Mouse (Mus musculus) NIH3T3 (cell line): Measurements from ENCODE around the gene Agbl1.

Source experiments
- DNase-seq: peaks from one replicate; pipeline ENCODE4 v3.0.0-alpha.2; 2012; ENCODE audit warnings: low read depth

Gene Agbl1

DNA sequence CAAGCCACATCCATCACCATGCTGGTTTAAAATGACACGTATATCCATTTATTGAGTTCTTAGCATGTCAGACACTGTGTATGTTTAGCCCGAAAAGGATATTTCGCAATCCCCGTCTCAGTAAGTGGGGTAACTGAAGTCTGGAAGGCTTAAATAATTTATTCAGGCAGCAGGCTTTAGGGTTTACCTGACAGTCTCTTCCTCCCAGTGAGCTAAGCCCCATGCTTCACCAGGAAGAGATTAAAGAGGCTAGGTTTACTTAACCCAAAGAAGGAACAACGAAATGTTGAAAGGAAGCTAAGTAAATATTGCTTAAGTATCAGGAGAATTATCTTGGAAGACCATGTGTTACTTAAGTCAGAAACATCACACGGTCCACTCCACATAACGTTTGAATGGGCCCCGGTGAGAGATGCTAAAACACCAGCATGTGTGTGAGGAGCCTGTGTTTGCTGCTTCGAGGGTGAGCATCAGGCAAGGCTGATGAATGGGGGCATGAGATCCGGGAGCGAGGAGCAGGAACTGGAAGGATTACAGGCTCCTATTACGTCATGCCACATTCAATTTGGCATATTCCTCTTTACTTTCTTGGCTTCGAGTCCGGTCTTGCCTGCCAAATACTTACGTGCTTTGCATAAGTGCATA lies 162.7 kb downstream of the Agbl1 start:
- no peak for DNase-seq

DNA sequence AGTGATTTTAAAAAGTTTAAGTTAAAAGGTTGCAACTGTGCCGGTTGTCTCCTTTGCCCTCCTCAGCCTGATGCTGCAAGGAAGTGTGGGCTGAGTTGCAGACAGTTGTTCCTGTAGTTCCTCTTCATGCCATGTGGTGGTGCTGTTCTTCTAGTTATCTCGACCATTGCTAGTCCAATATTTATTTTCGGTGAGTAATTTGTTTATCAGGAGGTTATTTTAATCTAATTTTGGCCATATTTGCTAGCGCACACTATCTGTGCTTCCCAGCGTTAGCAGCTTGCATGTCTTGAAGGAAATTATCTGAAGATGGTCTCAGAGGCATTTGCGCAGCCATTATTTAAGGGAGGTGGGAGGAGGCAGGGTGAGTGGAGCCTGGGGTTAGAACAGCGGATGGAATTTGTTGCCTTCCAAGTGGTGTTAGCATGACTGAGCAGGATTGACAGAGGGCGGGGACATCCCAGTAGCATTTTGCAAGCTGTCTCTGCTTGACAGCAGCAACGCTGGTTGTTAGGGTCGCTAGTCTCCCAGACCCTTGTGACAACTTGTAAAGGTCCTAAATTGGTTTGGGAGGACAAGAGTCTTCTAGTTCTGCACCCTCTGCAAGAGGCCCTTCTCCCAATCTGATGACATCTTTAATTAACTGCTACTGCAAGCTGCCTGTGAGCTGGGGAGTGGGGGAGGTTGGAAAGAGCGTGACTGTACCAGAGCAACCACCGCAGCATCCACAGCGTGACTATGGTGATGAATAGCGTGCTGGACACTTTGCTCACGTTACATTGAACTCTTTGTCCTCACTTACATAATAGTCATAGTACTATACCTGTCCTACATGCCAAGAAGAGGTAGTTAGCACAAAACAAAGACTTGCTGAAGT lies 163.5 kb downstream of the Agbl1 start:
- peak; percentile 51 for DNase-seq

DNA sequence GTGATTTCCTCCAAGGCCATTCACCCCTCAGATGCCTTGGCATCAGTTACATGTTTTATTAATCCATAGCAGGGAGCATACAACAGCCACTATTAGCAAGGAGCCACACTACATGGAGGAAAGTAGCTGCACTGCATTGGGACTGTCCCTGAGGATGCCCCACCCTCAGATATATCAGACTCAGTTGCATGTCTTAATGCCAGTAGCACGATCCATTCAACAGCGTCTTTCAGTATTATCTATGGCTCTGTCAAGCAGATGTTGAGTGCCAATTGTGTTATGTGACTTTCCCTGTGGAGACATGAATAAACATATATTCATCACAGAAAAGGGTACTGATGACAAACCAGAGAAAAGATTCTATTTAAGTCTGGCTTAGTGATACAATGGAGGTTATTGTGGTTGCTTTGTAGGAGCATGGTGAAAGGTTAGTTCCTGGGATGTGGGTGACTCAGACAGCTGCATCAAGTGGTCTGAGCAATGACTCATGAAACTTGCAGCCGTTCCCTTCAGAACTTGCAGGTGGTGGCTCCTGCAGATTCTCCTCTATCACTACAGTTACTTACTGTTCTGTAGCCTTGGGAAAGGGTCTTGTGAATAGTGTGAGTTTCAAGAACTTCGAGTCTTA lies 178.4 kb downstream of the Agbl1 start:
- no peak for DNase-seq

DNA sequence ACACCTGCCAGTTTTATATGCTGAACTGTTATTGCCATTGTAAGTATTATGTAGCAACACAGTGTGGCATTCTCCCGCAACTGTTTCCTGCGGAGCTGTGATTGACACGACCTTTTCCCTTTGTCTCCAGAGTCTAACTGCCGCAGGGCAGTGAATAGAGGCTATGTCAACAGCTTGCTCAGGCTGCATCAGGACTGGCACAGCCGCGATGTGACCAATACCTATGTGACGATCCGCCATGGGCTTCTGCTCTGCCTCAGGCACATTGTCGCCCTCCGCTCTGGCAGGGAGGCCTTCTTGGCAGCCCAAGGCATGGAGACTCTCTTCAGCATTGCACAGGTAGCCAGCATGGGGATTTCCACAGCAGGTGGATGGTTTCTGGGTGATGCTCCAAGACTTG lies 179.3 kb downstream of the Agbl1 start:
- DNase-seq: no peak

DNA sequence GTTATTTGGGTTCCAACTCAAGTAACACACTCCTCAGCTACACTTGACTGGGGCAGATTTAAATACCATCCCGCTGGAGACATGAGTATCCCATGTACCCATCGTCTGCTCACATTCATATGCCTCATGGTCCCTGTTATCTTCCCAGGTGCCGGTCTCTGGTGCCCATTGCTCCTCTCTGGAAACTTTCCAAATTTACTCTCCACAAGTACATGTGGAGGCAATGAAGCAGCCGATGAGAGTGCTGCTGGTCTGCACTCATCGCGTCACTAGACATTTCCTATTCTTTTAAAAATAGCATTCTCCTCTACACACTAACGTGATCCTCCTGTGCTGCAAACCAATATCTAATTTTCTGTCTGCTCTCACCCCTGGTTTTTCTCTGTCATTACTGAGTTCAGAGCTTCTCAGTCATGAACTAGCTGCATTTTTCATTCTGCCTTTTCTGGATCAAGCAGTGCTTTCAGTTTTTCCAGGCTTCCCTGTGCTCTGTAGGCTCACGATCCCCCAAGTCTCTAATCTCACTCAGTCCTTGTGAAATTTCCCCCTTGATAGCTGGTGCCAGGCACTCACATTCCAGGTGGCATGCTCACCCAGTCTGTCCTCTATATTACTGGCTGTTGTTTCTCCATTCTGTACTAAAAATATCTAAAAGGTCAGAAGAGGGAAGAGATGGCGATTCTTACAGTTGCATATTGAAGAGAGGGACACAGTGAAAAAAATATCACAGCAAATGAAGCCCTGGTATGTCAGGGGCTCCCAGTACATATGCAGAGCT lies 180.9 kb downstream of the Agbl1 start:
- DNase-seq: no peak

DNA sequence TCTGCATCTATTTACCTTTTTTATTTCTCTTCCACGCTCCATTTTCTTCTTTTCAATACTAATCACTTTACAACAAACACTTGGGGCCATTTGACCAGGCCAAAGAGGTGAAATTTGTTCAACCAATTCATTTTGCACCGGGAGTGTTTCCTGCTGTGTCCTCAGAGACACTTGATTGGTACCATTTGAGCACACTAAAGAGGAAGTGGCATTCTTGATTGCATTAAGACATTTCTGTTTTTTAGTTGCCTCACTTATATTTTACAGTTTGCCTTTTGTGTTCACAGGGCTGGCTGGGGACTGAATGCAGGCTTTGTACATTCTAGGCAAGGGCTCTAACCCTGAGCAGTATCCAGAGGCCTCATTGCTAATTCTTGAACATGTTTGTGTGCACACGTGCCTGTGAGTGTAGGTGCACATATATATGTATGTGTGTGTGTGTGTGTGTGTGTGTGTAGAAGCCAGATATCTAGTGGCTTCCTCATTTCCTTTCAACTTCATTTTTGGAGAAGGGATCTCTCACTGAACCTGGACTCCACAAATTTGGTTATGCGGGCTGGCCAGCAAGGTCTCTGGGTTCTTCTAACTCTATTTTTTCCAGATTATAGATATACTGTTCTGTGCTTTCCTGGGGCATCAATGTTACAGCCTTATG lies 182.4 kb downstream of the Agbl1 start:
- DNase-seq: no peak

DNA sequence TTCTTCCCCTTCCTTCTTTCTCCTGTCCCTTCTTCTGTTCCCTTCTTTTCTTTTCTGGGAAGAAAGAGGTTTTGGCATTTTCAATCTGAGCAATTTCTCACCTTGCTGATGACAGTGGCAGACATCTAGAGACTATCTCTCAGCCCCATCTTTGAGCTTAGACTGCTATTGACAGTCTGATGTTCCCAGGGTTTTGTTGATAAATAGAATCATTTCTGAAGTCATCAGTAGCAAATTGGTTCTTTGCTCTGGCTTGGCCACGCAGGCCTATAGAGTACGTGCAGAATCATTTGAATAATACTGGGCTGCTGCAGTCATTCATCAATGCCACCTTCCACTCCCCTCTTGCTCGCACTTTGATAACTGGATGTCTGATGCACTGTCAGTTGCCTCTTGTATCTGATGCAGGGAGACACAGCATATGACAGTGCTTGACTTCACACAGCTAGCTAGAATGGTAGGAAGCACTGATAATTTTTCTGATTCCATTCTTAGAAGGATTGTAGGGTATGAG lies 186.5 kb downstream of the Agbl1 start:
- no peak for DNase-seq

DNA sequence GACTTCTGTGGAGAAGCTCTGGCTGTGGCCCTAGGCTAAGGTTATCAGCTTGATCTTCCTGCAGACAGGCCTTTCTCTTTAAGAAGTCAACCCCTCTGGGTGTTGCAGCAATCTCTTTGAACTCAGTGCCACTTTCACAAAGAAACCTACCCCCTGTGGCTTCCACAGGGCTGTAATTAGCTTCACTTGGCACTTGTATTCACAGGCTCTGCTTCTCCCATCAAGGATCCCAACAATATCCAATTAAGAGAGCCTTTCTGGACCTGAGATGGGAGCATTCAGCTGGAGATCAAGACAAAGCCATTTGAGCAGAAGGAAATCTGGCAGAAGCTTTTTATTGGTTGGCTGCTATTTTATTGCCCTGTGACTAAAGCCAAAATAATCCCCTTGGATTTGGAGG lies 208.9 kb downstream of the Agbl1 start:
- DNase-seq: no peak

DNA sequence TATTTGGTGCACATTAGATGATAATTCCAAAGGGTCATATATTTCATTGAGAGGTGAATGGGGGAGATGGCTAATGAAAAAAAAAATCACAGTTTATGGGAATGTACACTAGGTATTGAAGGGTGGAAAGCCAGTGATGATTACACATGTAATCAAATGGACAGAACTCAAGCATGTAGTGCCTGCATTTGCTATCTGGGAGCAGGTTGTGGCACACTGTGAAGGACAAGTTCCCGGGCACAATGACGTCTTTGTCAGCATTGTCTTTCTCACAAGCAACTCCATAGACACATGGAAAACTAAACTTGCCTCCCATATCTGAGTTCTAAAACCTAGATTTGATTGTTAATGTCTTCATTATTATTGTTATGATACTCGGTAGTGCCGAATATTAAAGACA lies 209.3 kb downstream of the Agbl1 start:
- no peak for DNase-seq

DNA sequence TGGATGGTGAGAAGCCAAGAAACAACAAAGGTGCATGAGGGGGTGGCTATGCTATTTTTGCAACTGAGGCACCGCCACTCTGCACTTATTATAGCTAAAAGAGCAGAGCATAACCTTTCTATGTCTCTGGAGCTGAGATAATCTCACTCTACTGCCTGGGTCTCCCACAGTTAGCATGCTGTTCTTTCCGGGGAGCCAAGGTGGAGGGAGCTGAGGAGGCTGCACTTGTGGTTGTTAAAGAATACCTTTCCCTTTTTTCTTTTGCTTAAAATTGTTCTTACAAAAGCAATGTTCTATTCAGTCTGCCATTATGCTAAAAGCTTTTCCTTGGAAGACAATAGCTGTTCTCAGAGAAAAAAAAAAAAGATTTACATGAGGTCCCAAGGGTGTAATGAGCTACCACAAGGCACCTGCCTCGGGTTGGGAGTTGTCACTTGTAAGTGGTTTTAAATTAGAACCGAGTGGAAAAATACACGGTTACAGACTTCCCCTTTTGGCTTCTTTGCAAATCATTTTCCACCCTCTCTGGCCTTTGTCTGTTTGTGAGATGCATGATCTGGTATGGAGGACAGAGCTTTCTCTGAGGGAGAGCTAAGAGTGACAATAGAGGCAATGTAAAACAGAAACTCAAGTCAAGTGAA lies 232.8 kb downstream of the Agbl1 start:
- no peak for DNase-seq

DNA sequence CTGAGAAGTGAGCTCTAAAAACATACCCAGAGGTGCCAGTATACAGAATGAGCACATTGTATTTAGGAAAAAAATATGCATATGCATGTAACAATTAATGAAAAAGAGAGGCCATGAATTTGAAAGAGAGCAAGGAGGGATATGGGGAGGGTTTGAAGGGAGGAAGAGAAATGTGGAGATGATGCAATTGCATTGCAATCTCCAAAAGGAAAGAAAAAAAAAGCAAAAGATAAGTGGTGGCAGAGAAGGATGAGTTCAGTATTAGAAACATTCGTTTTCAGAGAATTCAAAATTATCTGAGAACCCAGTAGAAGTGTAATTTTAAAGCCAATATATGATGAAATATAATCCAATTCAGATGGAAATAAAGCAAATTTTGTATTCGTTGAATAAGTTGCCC lies 236.7 kb downstream of the Agbl1 start:
- DNase-seq: no peak

DNA sequence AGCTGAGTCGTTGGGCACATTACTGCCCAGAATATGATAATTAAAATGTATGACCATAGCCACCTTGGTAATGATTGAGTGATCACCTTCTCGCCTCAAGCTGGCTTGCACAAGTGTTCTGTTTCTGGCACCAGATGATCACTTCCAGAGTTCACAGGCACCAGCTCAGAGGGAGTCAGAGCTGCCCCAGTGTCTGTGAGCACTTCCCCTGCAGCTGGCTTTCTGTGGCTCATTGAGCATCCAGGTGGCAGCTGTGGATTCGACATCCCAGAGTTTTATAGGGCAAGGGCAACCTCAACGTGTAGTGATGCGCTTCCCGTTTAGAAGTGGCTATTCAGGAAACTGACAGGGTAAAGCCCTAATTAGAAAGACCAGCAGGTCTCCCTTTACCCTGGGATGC lies 244.5 kb downstream of the Agbl1 start:
- DNase-seq: no peak

DNA sequence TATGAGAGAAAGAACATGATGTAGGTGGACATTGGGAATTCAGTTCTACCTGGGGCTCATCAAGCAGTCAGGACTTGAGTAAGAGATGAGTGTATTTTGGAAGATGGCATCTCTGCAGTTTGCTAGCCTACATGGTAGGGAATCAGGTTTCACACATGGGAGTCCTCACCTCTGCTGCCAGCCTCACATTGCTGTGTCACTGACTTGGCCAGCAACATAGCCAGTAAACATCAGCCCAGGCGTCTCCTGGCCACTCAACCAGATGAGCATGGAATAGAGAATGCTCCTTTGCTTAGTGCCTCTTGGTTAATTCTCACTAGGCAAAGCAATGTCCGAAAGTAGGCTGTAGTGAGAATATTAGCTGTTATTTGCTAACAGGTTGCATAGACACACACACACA lies 255.9 kb downstream of the Agbl1 start:
- DNase-seq: no peak

DNA sequence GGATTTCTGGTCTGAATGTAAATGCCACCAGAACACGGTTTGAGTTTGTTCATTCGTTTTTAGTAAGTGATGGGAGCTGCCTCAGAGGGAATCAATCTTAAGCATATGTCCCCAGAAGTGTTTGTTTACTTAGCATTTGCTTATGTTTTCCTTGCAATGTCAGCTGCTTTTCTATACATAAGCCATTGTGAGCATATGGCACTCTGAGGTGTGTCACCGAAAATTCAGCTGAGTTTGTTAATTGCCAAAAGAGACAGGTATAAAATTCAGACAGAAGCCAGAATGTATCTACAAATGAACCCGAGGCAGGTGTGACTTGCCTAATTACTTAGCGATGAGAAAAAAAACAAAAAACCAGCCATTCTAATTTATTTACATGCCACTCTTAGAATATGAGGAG lies 257.8 kb downstream of the Agbl1 start:
- DNase-seq: no peak

DNA sequence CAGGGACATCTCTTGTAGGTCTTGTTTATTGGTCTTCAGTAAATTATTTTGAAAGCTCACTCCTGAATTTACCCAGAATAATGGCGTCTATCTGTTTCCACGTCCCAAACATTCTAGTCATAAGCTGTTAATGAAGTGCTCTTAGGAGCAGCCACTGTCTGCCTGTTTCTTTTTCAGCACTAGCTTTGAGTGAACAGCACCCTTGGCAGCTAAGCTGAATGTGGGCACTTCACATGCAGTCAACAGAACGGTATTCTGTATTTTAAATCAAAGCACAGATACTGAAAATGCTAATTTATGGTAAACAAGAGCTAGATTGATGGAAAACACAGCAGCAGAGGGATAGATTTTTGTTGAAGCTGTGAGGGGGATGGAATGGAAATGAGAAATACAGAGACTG lies 294.6 kb downstream of the Agbl1 start:
- DNase-seq: peak; percentile 19

DNA sequence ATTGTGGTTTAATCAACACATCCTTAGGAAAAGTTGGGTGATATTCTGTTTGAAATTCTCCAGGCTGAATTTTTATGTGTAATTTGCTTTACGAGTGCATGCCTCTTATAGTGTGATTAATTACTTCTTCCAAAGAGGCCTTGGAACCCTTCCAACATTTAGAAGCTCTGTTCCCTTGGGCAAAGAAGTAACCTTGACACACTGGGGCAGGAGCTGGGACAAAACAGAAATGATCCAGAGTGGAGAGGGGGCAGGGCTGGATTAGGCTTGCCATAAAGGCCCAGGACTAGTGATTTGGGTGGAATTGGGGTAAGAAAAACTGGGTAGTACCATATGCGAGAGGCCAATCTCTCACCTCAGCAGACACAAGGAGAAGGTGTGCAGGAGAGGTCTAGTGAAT lies 316.8 kb downstream of the Agbl1 start:
- no peak for DNase-seq

DNA sequence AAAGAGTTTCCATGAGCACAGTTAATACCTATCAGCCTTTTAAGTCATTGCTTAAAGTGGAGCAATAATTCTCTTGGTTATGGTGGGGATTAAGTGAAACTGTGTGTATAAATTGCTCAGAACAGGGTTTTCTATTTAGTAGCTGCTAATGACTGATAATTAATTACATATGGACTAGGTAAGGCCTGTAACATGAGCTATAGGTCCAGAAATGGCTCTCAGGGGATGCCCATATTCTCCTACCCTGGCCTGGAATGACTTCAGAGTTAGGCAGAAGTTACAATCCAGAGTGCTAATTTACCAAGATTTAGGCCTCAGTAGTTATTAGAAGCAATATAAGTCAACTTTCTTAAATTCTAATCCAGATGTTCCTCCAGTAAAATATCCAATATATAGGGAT lies 317.6 kb downstream of the Agbl1 start:
- no peak for DNase-seq

DNA sequence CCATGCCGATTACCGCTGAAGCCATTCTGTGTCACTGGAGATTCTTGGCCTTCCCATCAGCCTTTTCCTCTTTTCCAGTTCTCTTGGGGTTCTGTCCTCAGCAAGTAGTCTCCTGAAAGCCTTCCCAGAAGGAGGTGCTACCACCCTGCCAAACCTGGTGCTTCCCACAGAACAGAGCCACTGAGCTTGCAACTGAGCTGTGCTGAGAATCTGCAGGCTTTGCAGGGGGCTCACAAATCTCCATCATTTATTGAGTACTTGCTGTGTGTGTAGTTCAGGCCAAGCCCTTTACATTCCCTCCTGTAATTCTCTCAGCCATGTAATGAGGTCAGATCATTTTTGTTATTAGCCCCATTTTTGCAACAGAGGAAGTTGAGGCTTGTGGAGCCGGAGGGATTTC lies 322.2 kb downstream of the Agbl1 start:
- no peak for DNase-seq

DNA sequence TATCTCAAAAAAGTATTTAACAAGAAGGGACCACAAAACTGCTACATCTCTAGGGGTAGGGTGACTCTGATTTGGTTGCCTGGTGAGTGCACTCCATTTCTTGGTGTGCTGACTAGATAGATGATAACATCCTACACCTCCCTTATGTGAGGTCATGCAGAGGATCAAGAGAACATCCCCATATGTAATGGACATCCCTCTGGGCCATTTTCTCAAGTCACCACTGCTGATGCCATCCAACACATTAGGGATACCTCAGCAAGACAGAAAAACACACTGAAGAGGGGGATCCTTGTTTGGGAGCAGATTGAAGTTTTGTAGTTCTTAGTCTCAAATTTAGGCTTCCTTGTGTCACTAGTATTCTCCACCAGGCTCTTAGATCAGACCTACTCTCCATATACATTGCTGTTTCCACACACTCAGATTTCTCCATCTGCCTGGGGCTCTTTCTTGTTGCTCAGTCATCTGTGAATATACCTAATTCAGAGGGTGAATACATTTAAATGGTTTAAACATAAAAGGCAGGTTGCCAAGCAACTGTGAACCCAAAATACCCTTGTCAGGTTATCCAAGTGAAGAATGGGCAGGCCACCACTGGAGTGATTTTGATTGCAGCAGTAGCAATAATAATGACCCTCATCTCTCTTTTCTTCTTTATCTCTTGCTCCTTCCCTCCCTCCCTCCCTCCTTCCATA lies 331.0 kb downstream of the Agbl1 start:
- no peak for DNase-seq

DNA sequence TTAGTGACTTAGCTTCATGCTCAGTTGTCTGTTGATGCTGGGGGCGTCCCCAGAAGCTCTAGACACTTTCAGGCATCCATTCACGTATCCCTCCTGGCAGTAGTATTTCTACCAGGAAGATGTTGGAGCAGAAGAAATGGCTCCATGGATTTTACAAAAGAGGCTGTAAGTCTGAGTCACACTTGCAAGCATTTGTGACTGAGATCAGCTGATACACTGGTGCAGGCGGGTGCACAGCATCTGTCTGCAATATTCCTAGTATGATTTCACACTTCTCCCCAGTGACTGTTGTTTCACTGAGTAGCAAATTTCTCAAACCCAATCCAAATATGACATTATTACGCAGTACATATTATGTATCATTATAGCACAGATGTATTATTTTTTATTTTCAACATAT lies 332.8 kb downstream of the Agbl1 start:
- DNase-seq: no peak
